Mouse (Mus musculus): ENCODE results near the gene Chst13. TPM values are rescaled to one million over a fixed set of nuclear protein-coding genes. Genes with fewer than 3 reads are reported as not detected.
A peak's percentile ranks its signal among the peaks of the same experiment; 100 is the strongest.

Chst13 gene
- 0.50 and 0.57 TPM in 2 replicates for polyA plus RNA-seq (2012; rRNA removed)

- DNase-seq: no peak
- Histone ChIP-seq H3K36me3 (ENCODE audit: control insufficient read depth, insufficient read depth, low read length) (no peaks in the 10 kb centered on the region), H3K4me3 (ENCODE audit: control insufficient read depth, insufficient read depth, low read length) (no peak within 1 kb of the TSS), H3K27ac (ENCODE audit: control insufficient read depth, insufficient read depth, low read length) (no peak within 1 kb of the TSS), H3K27me3 (ENCODE audit: control insufficient read depth, insufficient read depth, low read length) (no peaks in the 10 kb centered on the region), H3K4me1 (replicated peaks; ENCODE audit: control insufficient read depth, insufficient read depth, low read length) (no peaks in the 10 kb centered on the region)
- no peak for TF ChIP-seq CTCF (IDR thresholded peaks at IDR 0.05; ENCODE audit: borderline replicate concordance, control insufficient read depth, extremely low read depth, insufficient read depth, low read length, poor library complexity)
- no peak for TF ChIP-seq POLR2A (IDR thresholded peaks at IDR 0.05; ENCODE audit: control insufficient read depth, extremely low read depth, insufficient read depth, low read length, poor library complexity)
- WGBS: 10% methylated on average over 22 of the region's 22 CpGs
Measured at GRCm38 (mm10) chr6:90324991-90325390, at the start of gene Chst13. TSS of gene Chst13 (minus strand) at chr6:90325185.

- Histone ChIP-seq H3K27ac (ENCODE audit: control insufficient read depth, insufficient read depth, low read length) (no peak overlapping the region), H3K27me3 (ENCODE audit: control insufficient read depth, insufficient read depth, low read length) (no peaks in the 10 kb centered on the region), H3K4me3 (ENCODE audit: control insufficient read depth, insufficient read depth, low read length) (no peak overlapping the region), H3K4me1 (replicated peaks; ENCODE audit: control insufficient read depth, insufficient read depth, low read length) (peaks cover 8% of the 10 kb centered on the region), H3K36me3 (ENCODE audit: control insufficient read depth, insufficient read depth, low read length) (peaks cover 44% of the 10 kb centered on the region)
- WGBS: 96% methylated on average over 4 of the region's 4 CpGs
- TF ChIP-seq CTCF (IDR thresholded peaks at IDR 0.05; ENCODE audit: borderline replicate concordance, control insufficient read depth, extremely low read depth, insufficient read depth, low read length, poor library complexity): no peak
- no peak for DNase-seq
Measured at GRCm38 (mm10) chr6:90374647-90375046, 49.7 kb upstream of the Chst13 start.

- Histone ChIP-seq H3K36me3 (ENCODE audit: control insufficient read depth, insufficient read depth, low read length) (peaks cover 16% of the 10 kb centered on the region), H3K4me1 (replicated peaks; ENCODE audit: control insufficient read depth, insufficient read depth, low read length) (peaks cover 12% of the 10 kb centered on the region), H3K4me3 (ENCODE audit: control insufficient read depth, insufficient read depth, low read length) (peak overlapping the region; percentile 95), H3K27me3 (ENCODE audit: control insufficient read depth, insufficient read depth, low read length) (no peaks in the 10 kb centered on the region), H3K27ac (ENCODE audit: control insufficient read depth, insufficient read depth, low read length) (no peak overlapping the region)
- TF ChIP-seq CTCF (IDR thresholded peaks at IDR 0.05; ENCODE audit: borderline replicate concordance, control insufficient read depth, extremely low read depth, insufficient read depth, low read length, poor library complexity) (no peak), POLR2A (IDR thresholded peaks at IDR 0.05; ENCODE audit: control insufficient read depth, extremely low read depth, insufficient read depth, low read length, poor library complexity) (no peak)
- DNase-seq: peak; percentile 37
- WGBS: under 1% methylated on average over 94 of the region's 98 CpGs
Measured at GRCm38 (mm10) chr6:90369725-90370553, 45.0 kb upstream of the Chst13 start.

GRCm38 (mm10) chr6:90368976-90369724 is 44.2 kb upstream of the Chst13 start, which contains the start of gene Zxdc:
TSS of gene Zxdc (plus strand) at chr6:90369492.
- Histone ChIP-seq H3K27ac (ENCODE audit: control insufficient read depth, insufficient read depth, low read length) (no peak within 1 kb of the TSS), H3K36me3 (ENCODE audit: control insufficient read depth, insufficient read depth, low read length) (peaks cover 10% of the 10 kb centered on the region), H3K4me3 (ENCODE audit: control insufficient read depth, insufficient read depth, low read length) (peak within 1 kb of the TSS; percentile 95), H3K4me1 (replicated peaks; ENCODE audit: control insufficient read depth, insufficient read depth, low read length) (peaks cover 12% of the 10 kb centered on the region), H3K27me3 (ENCODE audit: control insufficient read depth, insufficient read depth, low read length) (no peaks in the 10 kb centered on the region)
- whole genome bisulfite sequencing: 9% methylated on average over 41 of the region's 41 CpGs
- peak; percentile 99 for DNase-seq
- TF ChIP-seq CTCF (IDR thresholded peaks at IDR 0.05; ENCODE audit: borderline replicate concordance, control insufficient read depth, extremely low read depth, insufficient read depth, low read length, poor library complexity) (peak; percentile 38; the same call in 1 of the 2 replicates), POLR2A (IDR thresholded peaks at IDR 0.05; ENCODE audit: control insufficient read depth, extremely low read depth, insufficient read depth, low read length, poor library complexity) (no peak)

GRCm38 (mm10) chr6:90363301-90363700 is 38.3 kb upstream of the Chst13 start:
- DNase-seq: no peak
- H3K27ac ChIP-seq (ENCODE audit: control insufficient read depth, insufficient read depth, low read length): no peak overlapping the region
- WGBS: 92% methylated on average over 5 of the region's 5 CpGs
- TF ChIP-seq CTCF (IDR thresholded peaks at IDR 0.05; ENCODE audit: borderline replicate concordance, control insufficient read depth, extremely low read depth, insufficient read depth, low read length, poor library complexity) (no peak), POLR2A (IDR thresholded peaks at IDR 0.05; ENCODE audit: control insufficient read depth, extremely low read depth, insufficient read depth, low read length, poor library complexity) (no peak)
- no peaks in the 10 kb centered on the region for H3K27me3 ChIP-seq (ENCODE audit: control insufficient read depth, insufficient read depth, low read length)
- H3K4me3 ChIP-seq (ENCODE audit: control insufficient read depth, insufficient read depth, low read length): no peak overlapping the region
- no peaks in the 10 kb centered on the region for H3K36me3 ChIP-seq (ENCODE audit: control insufficient read depth, insufficient read depth, low read length)
- H3K4me1 ChIP-seq (replicated peaks; ENCODE audit: control insufficient read depth, insufficient read depth, low read length): no peaks in the 10 kb centered on the region

- TF ChIP-seq CTCF (IDR thresholded peaks at IDR 0.05; ENCODE audit: borderline replicate concordance, control insufficient read depth, extremely low read depth, insufficient read depth, low read length, poor library complexity) (no peak), POLR2A (IDR thresholded peaks at IDR 0.05; ENCODE audit: control insufficient read depth, extremely low read depth, insufficient read depth, low read length, poor library complexity) (no peak)
- Histone ChIP-seq H3K27ac (ENCODE audit: control insufficient read depth, insufficient read depth, low read length) (no peak overlapping the region), H3K27me3 (ENCODE audit: control insufficient read depth, insufficient read depth, low read length) (no peaks in the 10 kb centered on the region), H3K36me3 (ENCODE audit: control insufficient read depth, insufficient read depth, low read length) (no peaks in the 10 kb centered on the region), H3K4me1 (replicated peaks; ENCODE audit: control insufficient read depth, insufficient read depth, low read length) (no peaks in the 10 kb centered on the region), H3K4me3 (ENCODE audit: control insufficient read depth, insufficient read depth, low read length) (no peak overlapping the region)
- no peak for DNase-seq
- WGBS: 91% methylated on average over 6 of the region's 6 CpGs
Measured at GRCm38 (mm10) chr6:90360922-90361614, 36.1 kb upstream of the Chst13 start.

Data from thymus, adult 2 months (tissue).